Mouse (Mus musculus) heart, embryonic 11.5 days (tissue): Measurements from ENCODE around the gene Phka2. TPM values are rescaled to one million over a fixed set of nuclear protein-coding genes. Genes with fewer than 3 reads are reported as not detected.

ENCODE experiments used
- ATAC-seq: fragments of 200-750 bp; cut with Nextera tagmentation; replicated peaks from 2 replicates; pipeline ENCODE4 v1.8.0; 2017; ENCODE audit warnings: moderate library complexity; ENCODE audit not compliant: insufficient number of reproducible peaks, low FRiP score, low TSS enrichment
- H3K27ac ChIP-seq: fragments of 300-500 bp; sonication (generic); 2 replicates; pipeline ENCODE4 v1.5.1; 2014; ENCODE audit warnings: mild to moderate bottlenecking, low read depth, low read length
- H3K27me3 ChIP-seq: fragments of 300-500 bp; sonication (generic); 2 replicates; pipeline ENCODE4 v1.6.1; 2014; ENCODE audit warnings: mild to moderate bottlenecking, low read length, mixed read lengths; ENCODE audit not compliant: control insufficient read depth, insufficient read depth
- H3K36me3 ChIP-seq: fragments of 300-500 bp; sonication (generic); 2 replicates; pipeline ENCODE4 v1.6.1; 2014; ENCODE audit warnings: mild to moderate bottlenecking, low read length, moderate library complexity, mixed read lengths; ENCODE audit not compliant: control insufficient read depth, insufficient read depth
- H3K4me1 ChIP-seq: fragments of 300-500 bp; sonication (generic); 2 replicates; pipeline ENCODE4 v1.6.1; 2014; ENCODE audit warnings: low read length; ENCODE audit not compliant: control insufficient read depth, insufficient read depth
- H3K4me2 ChIP-seq: fragments of 300-500 bp; sonication (generic); 2 replicates; pipeline ENCODE4 v1.6.1; 2014; ENCODE audit warnings: mild to moderate bottlenecking, moderate library complexity
- H3K4me3 ChIP-seq: fragments of 300-500 bp; sonication (generic); 2 replicates; pipeline ENCODE4 v1.5.1; 2014; ENCODE audit warnings: low read depth, low read length
- H3K9ac ChIP-seq: fragments of 300-500 bp; sonication (generic); 2 replicates; pipeline ENCODE4 v1.6.1; 2014; ENCODE audit warnings: mild to moderate bottlenecking, low read depth, low read length, moderate library complexity
- H3K9me3 ChIP-seq: fragments of 300-500 bp; sonication (generic); replicated peaks from 2 replicates; pipeline ENCODE4 v1.6.1; 2016; ENCODE audit warnings: low read length; ENCODE audit not compliant: control insufficient read depth
- WGBS: fragments of 180-500 bp; shearing (Covaris S2); extraction: QIAGEN DNeasy Blood & Tissue Kit; methylation state at CpG from one replicate; pipeline ENCODE4 v1.1.7; 2014; ENCODE audit not compliant: insufficient replicate concordance; 5-methylcytosine and 5-hydroxymethylcytosine counted together
- polyA plus RNA-seq: library from polyadenylated mRNA; unstranded; fragments of >200 nt; fragmentation: Nextera tagmentation; extraction: Ambion mirVana; gene quantifications from 2 replicates; pipeline ENCODE4 v1.2.1, GENCODE M21; 2014

The Phka2 gene
- polyA plus RNA-seq, 1 experiment from 2014 or later = 22.0 TPM

GRCm38 (mm10) chrX:160603316-160603715 lies 101.3 kb downstream of the Phka2 start:
- H3K4me2 ChIP-seq = no peak overlapping the region
- no peak for ATAC-seq
- WGBS = 81% methylated on average over 2 of the region's 2 CpGs
- no peak overlapping the region for H3K9ac ChIP-seq
- no peaks in the 10 kb centered on the region for H3K9me3 ChIP-seq
- no peak overlapping the region for H3K4me3 ChIP-seq
- H3K4me1 ChIP-seq = peaks cover 7% of the 10 kb centered on the region; the same call in 1 of the 2 replicates
- H3K27ac ChIP-seq = no peak overlapping the region
- H3K27me3 ChIP-seq = no peaks in the 10 kb centered on the region; the same call in 1 of the 2 replicates
- no peaks in the 10 kb centered on the region for H3K36me3 ChIP-seq

- Histone ChIP-seq H3K4me2 (no peak overlapping the region), H3K36me3 (no peaks in the 10 kb centered on the region), H3K9me3 (no peaks in the 10 kb centered on the region), H3K27ac (peak overlapping the region; percentile 35; the same call in 1 of the 2 replicates), H3K9ac (no peak overlapping the region), H3K4me3 (no peak overlapping the region), H3K4me1 (peaks cover 5% of the 10 kb centered on the region; the same call in 1 of the 2 replicates), H3K27me3 (no peaks in the 10 kb centered on the region; the same call in 1 of the 2 replicates)
- ATAC-seq = no peak
- 50% methylated on average over 6 of the region's 6 CpGs for WGBS
Observed at GRCm38 (mm10) chrX:160603981-160604541, 102.1 kb downstream of the Phka2 start.

- no peak overlapping the region for H3K27ac ChIP-seq
- H3K4me3 ChIP-seq = no peak overlapping the region
- peaks cover 2% of the 10 kb centered on the region; the same call in 1 of the 2 replicates for H3K27me3 ChIP-seq
- H3K36me3 ChIP-seq = no peaks in the 10 kb centered on the region
- H3K9ac ChIP-seq = no peak overlapping the region
- H3K9me3 ChIP-seq = no peaks in the 10 kb centered on the region
- ATAC-seq = no peak
- H3K4me2 ChIP-seq = no peak overlapping the region
- no peaks in the 10 kb centered on the region for H3K4me1 ChIP-seq
- WGBS = 40% methylated on average over 3 of the region's 3 CpGs
Observed at GRCm38 (mm10) chrX:160609849-160610248, 107.9 kb downstream of the Phka2 start.

- H3K36me3 ChIP-seq = no peaks in the 10 kb centered on the region
- ATAC-seq = no peak
- no peak overlapping the region for H3K27ac ChIP-seq
- H3K27me3 ChIP-seq = peaks cover 2% of the 10 kb centered on the region; the same call in 1 of the 2 replicates
- no peak overlapping the region for H3K9ac ChIP-seq
- H3K4me3 ChIP-seq = no peak overlapping the region
- H3K4me2 ChIP-seq = no peak overlapping the region
- no peaks in the 10 kb centered on the region for H3K9me3 ChIP-seq
- 78% methylated on average over 2 of the region's 2 CpGs for WGBS
- no peaks in the 10 kb centered on the region for H3K4me1 ChIP-seq
Observed at GRCm38 (mm10) chrX:160610482-160610881, 108.5 kb downstream of the Phka2 start.

GRCm38 (mm10) chrX:160610882-160611644 lies 109.1 kb downstream of the Phka2 start:
- H3K27ac ChIP-seq = no peak overlapping the region

More at GRCm38 (mm10) chrX:160610882-160611644, 109.1 kb downstream of the Phka2 start:
- no peak overlapping the region for H3K9ac ChIP-seq
- H3K4me3 ChIP-seq = no peak overlapping the region
- no peaks in the 10 kb centered on the region for H3K36me3 ChIP-seq
- peaks cover 2% of the 10 kb centered on the region; the same call in 1 of the 2 replicates for H3K27me3 ChIP-seq
- H3K9me3 ChIP-seq = no peaks in the 10 kb centered on the region
- no peak for ATAC-seq
- H3K4me2 ChIP-seq = no peak overlapping the region
- 42% methylated on average over 4 of the region's 4 CpGs for WGBS
- H3K4me1 ChIP-seq = no peaks in the 10 kb centered on the region

Other genes with a start within 250 kb of the Phka2 start
- gene Adgrg2, start 111.5 kb upstream of the Phka2 start, polyA plus RNA-seq = 0.45 and 0.54 TPM in 2 replicates
- not detected in 2 replicates for gene Ppef1, start 233.6 kb downstream of the Phka2 start, polyA plus RNA-seq